Mouse (Mus musculus): ENCODE results near the gene Ankfn1.

Ankfn1 gene

DNA sequence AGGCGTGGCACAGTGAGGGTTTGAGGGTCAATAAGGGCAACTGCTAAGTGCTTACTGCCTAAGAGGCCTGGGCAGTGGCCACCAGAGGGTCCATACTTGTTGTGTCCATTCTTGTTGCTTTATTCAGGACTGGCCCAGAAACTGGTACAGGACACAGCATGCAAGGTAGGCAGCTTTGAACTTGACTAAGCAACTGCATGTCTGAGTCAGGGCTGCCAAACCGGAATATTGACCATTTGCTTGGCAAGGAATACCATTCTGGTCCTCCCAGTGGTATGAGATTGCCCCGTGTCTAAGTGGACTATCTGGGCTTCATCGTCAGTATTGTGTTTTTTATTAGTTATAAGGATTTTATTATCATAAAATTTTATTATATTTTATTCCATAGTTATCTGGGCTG lies 312.1 kb downstream of the Ankfn1 start:
- DNase-seq (ENCODE audit: low read depth, low spot score), result no peak

DNA sequence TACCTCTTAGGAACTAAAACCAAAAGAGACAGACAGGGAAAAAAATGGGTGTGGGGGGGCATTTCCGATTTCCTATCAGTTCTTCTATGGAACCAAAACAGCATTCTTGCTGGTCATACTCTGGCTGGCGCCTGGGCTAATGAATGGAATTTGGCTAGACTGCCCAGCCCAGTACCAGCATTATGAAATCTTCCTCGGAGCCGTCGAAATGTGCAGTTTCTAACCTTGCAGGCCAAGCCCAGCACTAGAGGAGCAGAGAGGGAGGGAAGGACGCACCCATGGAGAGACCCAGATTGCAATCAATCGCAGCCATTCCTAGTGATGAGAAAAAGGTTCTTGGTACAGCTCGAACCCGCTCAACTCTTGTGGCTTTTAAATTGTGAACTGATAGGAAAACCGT lies 315.2 kb downstream of the Ankfn1 start:
- DNase-seq (ENCODE audit: low read depth, low spot score), result no peak

DNA sequence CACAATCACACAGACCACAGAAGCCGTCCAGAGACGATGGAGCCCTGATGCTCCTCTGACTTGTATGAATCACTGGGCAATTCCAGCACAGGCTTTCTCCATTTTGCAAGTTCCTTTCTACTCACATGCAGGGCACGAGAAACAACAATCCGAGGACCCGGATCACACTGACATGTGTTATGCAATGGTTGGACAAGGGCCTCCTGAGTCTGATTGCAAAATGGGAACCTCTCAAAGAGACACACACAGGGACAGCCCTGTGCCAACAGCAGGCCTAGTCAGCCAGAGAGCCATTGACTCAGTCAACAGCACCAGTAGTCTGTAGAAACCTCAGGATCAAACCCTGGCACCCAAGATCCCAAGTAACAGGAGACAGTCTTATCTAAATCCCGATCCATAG lies 318.0 kb downstream of the Ankfn1 start:
- no peak for DNase-seq (ENCODE audit: low read depth, low spot score)

DNA sequence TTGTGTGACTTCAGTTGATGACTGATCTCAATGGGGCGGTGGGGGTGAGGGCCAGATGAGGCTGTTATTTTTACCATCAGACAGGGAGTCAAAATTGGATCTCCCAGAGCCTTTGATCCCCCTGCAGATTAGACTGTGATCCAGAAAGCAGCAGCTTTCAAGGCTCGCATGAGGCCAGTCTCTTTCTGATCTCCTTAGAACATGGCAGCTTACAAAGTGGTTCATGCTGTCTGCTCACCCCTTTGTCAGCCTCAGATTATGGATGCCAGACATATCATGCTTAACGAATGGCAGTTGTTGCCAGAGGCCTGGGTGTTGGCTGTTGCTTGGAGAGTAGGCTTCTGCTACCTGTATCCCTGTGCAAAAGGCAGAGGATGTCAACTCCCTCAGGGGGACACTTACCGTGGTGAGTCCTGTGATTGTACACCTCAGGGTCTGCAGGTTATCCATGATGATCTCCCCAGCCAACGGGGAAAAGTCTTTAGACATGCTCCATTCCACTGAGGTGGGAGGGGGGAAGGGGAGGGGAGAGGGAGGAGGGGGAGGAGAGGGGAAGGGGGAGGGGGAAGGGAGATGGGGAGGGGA lies 321.7 kb downstream of the Ankfn1 start:
- DNase-seq (ENCODE audit: low read depth, low spot score), result no peak

DNA sequence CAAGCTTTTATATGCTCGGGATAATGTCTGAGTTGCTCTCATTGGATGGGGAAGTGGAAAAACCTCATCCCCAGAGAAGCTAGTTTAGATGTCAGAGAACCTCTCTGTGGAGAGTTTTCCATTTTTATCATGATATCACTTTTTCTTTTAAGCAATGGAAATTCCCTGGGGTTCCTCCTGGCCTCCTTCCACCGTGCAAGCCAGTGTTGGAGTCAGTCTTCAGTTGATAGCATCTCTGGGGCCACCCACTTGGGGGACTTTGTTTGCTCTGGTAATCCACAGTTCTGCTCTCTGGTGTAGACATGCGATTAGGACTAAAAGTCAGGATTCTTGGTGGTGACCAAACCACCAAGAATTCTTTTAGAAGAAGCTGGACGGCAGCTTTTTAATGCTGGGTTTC lies 322.8 kb downstream of the Ankfn1 start:
- DNase-seq (ENCODE audit: low read depth, low spot score), result no peak

DNA sequence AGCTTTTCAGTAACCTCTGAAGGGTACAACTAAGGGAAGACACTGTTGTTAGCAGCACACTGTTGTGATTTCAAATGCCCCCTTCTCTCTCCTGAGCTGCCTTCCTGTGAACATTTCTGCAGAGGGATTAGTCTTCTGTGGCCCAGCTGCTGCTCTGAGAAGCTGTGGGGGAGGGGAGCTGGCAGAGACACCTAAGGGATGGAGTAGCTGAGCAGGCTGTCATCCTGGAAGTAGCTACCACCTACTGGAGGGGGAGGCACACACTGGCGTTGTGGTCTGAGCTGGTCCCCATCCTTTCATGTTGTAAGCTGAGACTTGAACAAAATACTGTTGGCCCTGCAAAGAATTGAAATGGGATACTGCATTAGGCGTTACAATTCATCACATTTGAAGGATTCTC lies 324.6 kb downstream of the Ankfn1 start:
- peak; percentile 8 for DNase-seq (ENCODE audit: low read depth, low spot score)

DNA sequence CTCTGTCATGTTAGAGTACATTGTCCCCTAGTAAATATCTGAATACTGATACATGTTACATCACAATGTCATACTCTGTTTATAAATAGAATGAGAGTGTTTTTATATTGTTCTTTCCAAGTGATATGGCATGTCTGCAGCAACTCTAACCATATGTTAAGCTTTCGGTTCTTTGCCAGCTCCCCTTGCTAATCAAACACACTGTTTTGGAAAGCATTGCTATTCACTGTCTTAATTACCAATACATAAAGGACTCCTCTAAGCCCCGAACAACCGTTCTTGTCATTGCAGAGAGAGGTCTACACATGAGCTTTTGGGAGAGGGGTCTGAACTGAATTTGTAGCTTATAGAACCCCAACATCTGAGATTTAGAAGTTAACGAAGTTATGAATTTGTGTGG lies 327.0 kb downstream of the Ankfn1 start:
- no peak for DNase-seq (ENCODE audit: low read depth, low spot score)

DNA sequence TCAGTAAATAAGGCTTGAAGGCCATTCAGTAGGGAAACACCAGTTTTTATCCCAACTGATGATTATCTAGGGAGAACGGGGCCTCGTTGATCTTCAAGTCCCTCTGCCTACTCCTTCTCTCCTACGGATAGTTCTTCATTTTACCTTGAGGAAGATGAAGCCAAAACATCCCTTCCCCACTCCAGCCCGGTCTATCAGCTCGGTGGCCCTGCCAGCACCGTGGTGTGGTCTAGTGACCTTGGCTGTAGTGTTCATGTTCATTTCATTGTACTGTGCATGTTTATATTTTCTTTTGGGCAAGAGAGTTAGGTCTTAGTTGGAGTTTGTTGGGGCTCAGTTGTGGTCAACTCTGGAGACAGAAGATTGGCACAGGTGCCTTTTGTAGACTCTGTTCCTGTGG lies 328.5 kb downstream of the Ankfn1 start:
- no peak for DNase-seq (ENCODE audit: low read depth, low spot score)

DNA sequence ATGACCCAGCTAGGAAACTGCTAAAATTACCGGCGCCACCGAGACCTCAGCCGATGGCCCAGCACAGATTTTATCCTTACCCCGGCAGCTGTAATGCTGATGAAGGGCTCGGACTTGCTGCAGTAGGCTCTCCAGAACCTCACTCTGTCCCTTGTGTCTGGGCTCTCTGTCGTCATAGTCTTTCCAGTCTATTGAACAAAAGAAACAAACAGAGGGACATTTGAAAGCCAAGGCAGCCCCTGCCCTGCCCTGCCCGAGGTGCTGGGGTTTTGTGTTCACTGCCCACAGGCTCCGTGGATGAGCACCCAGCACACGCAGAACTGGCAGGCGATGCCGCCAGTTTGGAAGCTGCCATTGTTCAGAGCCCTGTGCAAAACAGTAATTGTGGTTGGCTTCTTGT lies 330.0 kb downstream of the Ankfn1 start:
- DNase-seq (ENCODE audit: low read depth, low spot score), result no peak

DNA sequence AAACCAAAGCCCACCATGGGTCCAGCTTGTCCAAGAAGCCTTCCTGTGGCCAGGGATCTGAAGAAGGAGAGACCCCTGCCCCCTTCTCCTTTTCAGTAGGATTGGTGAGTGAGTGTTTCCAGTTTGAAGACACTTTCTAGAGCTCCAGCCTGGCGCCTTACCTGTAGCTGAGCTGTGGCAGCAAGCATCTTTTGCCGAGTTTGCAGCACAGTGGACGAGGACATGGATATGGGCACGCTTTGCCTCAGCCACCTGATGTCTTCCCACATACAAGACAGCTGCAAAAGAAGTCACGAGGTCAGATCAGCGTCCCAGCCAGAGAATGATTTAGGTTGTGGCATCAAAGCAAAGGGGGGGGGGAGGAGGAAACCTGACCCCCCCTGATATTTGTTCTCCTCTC lies 336.9 kb downstream of the Ankfn1 start:
- DNase-seq (ENCODE audit: low read depth, low spot score), result no peak

DNA sequence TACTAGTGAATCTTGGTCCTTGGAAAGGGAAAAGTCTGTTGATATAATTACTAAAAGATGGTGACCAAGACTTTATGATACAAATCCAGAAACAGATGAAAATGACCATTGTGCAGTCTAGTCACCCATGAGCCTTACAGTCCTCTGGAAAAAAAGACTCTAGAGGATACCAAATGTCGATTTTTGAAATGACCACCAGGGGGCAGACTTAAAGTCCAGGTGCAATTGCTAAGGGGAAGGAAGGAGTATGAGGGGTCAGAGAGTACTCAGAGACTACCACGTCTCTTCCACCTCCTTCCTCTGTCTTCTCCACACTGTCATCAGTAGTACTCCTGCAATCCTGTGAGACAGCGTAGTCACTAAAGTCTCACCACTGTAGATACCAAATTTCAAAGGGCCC lies 353.1 kb downstream of the Ankfn1 start:
- no peak for DNase-seq (ENCODE audit: low read depth, low spot score)

DNA sequence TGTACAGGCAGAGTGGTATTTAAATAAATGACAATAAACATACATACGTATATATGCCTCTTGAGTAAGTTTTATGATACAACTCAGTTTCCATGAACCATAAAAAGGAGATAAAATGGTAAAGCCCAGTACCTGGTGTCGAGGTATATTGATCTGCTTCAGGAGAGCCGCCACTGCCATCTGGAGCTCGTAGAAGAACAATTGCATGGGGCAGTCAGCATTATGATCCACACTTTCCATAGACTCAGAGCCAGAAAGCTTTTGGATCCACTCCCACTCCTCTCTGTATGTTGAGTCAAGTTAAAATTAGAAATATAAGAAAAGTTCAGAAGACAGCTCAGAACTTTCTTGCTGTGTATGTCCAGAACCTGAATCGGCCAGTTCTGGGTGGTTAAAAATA lies 354.8 kb downstream of the Ankfn1 start:
- DNase-seq (ENCODE audit: low read depth, low spot score), result no peak

DNA sequence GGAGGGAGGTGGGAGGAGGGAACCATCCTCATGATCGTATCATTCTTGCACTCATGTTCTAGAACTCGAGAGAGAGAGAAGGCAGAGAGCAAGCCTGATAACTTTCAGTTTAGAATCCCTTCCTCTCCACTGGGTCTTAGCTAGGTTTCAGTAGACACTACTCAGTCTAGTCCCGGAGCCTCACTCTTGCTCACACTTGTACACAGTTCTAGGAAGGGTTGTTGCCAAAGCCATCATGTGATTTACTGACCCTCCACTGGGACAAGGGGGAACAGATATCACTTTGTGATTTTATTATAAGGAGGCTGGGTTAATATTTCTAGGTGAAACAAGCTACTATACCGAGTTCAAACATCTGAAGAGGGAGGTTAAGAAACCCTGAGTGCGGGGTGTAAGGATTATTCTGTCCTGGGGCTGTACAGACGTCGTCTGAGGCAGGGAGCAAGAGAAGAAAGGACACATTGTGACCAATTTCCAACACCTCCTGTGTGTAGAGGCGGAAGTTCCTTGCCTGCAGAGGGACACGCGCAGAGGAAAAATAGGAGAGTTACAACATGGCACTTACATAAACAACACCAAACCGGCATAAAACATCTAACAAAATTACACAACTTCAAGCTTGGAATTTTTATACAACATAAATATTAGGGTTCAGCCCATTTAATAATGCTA lies 356.6 kb downstream of the Ankfn1 start:
- no peak for DNase-seq (ENCODE audit: low read depth, low spot score)

DNA sequence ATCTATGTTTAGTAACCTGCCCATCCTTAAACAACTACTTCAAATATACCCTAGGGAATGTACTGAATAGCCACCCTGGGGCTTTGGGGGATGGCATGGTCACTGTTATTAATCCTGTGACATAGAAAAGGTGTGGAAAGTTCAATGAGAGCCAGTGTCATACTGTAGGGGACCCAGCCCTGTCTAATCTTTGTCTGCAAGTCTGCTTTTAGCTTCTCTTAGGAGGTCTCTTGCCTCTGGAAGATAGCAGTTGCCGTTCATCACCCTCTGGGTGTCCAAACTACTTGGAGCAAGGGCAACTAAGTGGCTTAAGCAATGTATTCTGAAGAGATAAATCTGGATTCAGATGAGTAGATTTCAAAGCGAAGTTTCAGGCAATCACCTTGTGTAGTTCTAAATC lies 357.6 kb downstream of the Ankfn1 start:
- DNase-seq (ENCODE audit: low read depth, low spot score), result no peak

DNA sequence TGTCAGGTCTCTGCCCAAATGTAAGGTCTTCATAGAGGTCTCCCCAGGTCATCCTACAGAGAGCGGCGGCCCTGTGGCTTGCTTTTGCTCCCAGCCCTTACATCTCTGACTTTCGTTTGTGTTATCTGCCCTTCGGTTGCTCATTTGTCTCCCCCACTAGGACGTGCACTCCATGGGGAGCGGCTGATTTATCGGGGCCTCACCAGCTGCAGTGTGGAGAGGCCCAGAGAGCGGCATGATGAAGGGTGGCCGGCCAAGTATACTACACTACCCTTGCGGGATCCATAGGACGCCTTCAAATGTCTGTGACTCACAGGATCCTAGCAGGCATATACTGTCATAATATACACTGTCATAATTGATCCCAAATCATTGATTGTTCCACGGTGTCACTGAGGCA lies 358.8 kb downstream of the Ankfn1 start:
- DNase-seq (ENCODE audit: low read depth, low spot score), result no peak

DNA sequence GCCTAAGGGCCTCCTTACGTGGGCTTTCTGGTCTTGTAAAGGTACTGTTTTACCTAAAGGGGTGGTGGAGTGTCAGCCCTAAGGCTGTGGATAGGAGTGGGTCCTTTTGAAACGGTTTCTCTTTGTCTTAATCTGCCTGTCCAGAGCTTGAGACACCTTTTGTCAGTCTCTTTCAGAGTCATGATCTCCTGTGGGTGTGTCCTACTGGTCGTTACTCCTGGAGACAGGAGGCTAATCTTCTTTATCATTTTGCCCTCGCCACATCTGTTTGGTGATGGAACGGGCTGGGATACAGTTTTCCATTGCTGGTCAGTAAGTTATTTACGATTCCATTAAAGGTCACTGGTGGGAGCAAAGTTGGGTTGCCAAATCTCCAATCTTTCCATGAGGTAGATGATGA lies 360.7 kb downstream of the Ankfn1 start:
- DNase-seq (ENCODE audit: low read depth, low spot score), result no peak

DNA sequence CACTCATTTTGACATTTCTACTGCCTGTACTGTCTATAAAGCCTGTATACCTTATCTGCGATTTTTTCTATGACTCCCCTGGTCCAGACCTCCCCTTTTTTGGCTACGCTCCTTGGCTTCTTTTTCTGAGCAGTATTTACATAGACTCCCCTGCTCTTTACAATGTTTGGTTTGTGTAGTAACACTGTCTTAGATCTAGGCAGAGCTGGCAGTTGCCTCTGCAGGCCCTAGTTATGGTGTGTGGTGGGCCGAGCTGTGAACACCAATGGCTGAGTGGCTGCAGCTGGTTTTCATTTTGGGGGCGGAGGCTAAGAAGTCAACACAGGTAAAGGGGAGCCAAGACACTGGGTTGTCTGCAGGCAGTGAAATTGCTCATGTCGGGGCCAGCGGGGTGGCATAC lies 368.7 kb downstream of the Ankfn1 start:
- no peak for DNase-seq (ENCODE audit: low read depth, low spot score)

DNA sequence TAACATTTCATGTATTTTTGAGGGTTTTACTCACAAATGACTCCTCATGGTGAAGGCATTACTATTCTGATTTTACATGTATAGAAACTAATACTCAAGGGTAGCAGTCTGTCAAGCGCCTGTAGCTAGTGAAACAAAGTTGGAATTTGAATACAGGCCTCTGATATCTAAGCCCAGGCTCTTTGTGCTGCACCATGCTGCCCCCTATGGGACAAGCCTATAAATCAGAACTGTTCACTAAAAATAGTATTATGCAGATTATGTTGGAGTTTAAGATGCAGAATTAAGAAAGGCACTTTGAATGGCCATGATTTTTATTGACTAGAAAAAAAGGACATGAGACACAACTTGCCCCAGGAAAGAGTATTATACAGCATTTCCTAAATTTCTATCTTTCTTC lies 373.0 kb downstream of the Ankfn1 start:
- DNase-seq (ENCODE audit: low read depth, low spot score), result no peak

DNA sequence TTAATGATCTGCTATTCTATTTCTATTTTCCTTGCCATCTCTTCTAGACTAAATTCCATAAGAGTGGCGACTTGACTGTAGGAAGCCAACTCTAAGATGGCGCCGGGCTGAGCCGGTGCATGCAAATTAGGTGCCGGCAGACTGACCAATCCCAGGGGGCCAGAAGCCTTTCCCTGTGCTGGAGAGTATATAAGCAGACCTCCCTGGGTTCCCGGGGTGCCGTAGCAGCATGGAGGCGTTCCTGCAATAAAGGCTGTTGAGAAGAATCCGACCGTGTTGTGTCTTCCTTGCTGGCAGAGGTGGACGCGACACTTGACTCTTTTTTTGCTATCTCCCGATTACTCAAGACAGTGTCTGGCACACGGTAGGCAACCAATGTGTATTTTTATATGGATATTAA lies 374.0 kb downstream of the Ankfn1 start:
- no peak for DNase-seq (ENCODE audit: low read depth, low spot score)

DNA sequence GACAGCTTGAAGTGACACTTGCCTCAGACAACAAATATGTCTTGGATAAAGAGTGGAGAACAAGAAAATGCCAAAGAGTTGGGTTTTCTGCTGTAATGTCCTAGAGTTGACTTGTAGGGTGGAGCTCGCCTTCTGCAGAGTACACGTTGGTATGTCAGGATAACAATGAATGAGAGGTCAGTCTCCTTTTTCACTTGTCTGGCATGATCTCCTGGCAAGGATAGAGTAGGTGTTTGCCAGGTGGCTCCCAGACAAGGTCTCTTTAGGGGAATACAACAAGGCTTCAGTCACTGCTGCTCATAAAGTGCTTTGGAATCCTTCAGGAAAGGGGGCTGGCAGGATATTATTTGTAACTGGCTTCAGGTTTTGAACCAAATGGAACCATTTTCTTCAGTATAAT lies 388.6 kb downstream of the Ankfn1 start:
- DNase-seq (ENCODE audit: low read depth, low spot score), result no peak

DNA sequence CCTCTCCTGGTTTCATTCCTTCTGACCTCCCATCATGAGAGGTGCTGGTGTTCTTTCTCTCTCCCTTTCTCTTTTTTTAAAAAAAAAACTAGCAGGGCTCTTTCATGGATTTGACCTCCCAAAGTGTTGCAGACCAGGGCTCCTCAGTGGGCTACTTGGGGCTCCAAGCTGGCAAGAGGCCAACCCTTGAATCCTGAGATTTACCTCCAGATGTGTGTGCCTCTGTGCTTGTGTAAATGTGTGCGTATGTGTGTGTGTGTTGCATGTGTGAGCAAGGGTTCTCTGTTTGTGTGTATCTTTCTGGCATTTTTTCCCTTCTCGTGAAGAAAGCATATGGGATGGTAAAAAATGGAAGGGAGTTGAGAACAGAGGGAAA lies 394.8 kb downstream of the Ankfn1 start:
- no peak for DNase-seq (ENCODE audit: low read depth, low spot score)

DNA sequence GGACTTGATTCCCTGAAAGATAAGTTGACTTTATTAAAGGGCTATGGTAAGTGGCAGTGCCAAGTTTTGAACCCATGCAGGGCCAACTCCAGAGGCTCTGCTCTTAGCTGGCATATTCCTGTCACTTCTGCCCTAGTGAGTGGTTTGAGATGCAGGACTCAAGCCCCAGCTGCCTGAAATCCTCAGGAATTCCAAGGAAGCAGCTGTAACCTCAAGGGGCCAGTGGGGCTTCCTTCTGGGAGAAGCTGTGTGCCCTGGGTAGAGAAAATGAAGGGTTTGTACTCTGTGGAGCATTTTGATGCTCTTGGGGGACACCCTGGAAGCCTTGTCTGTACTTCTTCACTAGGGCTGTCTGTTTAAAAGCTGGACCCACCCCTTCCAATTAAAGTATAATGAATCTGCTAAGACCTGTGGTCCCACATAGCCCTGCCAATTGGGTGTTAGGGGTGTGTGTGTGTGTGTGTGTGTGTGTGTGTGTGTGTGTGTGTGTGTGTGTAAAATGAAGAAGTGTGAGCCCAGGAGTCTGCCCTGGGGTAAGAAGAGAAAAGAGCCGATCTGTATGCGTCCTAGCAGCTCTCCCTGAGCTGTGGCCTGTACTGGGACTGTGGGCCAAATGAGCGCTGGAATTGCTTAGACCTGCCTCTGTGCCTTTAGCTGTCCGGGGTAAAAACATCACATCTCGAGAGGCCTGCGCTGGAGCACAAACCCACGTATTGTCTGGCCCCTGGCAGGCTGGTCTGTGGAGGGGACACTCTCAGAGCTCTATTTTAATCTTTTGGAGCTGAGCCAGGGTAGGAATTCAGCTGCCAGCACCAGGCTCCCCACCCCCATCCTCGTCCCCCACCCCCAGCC lies 395.4 kb downstream of the Ankfn1 start:
- DNase-seq (ENCODE audit: low read depth, low spot score), result no peak

DNA sequence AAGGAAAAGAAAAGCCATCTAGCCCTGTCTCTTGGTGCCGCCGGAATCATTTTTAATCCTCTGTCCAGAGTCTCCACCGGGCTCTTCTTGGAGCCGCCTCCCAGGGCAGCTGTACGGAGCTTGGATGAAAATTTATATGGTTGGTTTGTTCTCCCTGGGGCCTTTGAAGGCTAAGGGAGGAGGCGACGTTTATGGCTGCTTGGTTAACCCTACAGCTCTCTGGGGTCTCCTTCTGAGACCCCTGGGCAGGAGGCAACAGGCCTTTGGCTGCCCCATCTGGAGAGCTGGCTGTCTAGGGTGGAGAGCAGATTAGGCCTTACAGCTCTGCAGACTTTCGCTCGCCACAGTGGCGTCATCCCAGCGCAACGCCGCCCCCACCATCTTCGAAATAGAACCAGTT lies 406.5 kb downstream of the Ankfn1 start:
- no peak for DNase-seq (ENCODE audit: low read depth, low spot score)

All from embryo, embryonic 11.5 days (tissue).